In genomic region chr2:106465831-106466230, GRCm38 (mm10) we compare ENCODE assay signal across 21 mouse cellular contexts.
DNase-seq lines count a peak whose midpoint lies in the region; ATAC-seq lines count a peak whose summit lies in the region.
"Had no signal": no experiment of that assay in that cellular context is flagged by ENCODE, and none has a peak within 500 bp of the region (broad histone marks: within the 10 kb centered on the region; RNA-seq: fewer than 3 reads in every experiment).

No protein-coding gene starts in this region.

- no peak for ATAC-seq in midbrain, embryonic 14.5 days (ENCODE audit: low FRiP score, low TSS enrichment)
- ATAC-seq: forebrain, embryonic 13.5 days; forebrain, embryonic 15.5 days; forebrain, postnatal 0 days; Patski had no signal

- H3K4me3 ChIP-seq in midbrain, embryonic 14.5 days (replicated peaks; ENCODE audit: low read depth, low read length) = no peak overlapping the region
- H3K4me3 ChIP-seq: embryonic facial prominence, embryonic 10.5 days; embryonic facial prominence, embryonic 12.5 days; forebrain, embryonic 13.5 days; forebrain, embryonic 15.5 days had no signal

- peaks cover 7% of the 10 kb centered on the region; the same call in 1 of the 2 replicates for H3K4me1 ChIP-seq in midbrain, embryonic 14.5 days (ENCODE audit: control insufficient read depth, insufficient read depth, low read length)

- H3K9me3 ChIP-seq in midbrain, embryonic 14.5 days (ENCODE audit: control insufficient read depth, low read length) = no peaks in the 10 kb centered on the region
- H3K9me3 ChIP-seq: embryonic facial prominence, embryonic 10.5 days; embryonic facial prominence, embryonic 12.5 days; forebrain, embryonic 13.5 days; forebrain, embryonic 15.5 days had no signal

- H3K4me2 ChIP-seq in midbrain, embryonic 14.5 days (ENCODE audit: low read length) = no peak overlapping the region
- H3K4me2 ChIP-seq: embryonic facial prominence, embryonic 12.5 days; forebrain, embryonic 13.5 days; forebrain, embryonic 15.5 days had no signal

- DNase-seq in ES-CJ7 (ENCODE audit: low read depth, low spot score) (peak; percentile 97), R1 (ENCODE audit: low read depth, low spot score) (peak; percentile 97), ZHBTc4 (ENCODE audit: low read depth, low spot score) (peak; percentile 95)
- DNase-seq in right cerebral cortex, adult 2 months (ENCODE audit: low spot score in 2 of 2) = no peak
- no peak for DNase-seq in midbrain, embryonic 14.5 days
- no peak for DNase-seq in lung, postnatal 14 days
- DNase-seq: adrenal gland, adult 2 months; adrenal gland, postnatal 14 days; adrenal gland, postnatal 36 days; cerebellum, adult 11-12 months; cerebellum, adult 2 months; cerebellum, adult 9-10 months; cerebellum, postnatal 10 days; cerebellum, postnatal 25 days; forebrain, postnatal 0 days had no signal

- H3K27me3 ChIP-seq in midbrain, embryonic 14.5 days (ENCODE audit: control insufficient read depth, insufficient read depth, low read length) = no peaks in the 10 kb centered on the region
- H3K27me3 ChIP-seq: embryonic facial prominence, embryonic 12.5 days; forebrain, embryonic 13.5 days; forebrain, embryonic 15.5 days had no signal

- WGBS in midbrain, embryonic 14.5 days = 86% methylated on average over 3 of the region's 3 CpGs

- no peak overlapping the region for H3K9ac ChIP-seq in midbrain, embryonic 14.5 days (replicated peaks; ENCODE audit: low read length)
- H3K9ac ChIP-seq: embryonic facial prominence, embryonic 12.5 days; forebrain, embryonic 13.5 days; forebrain, embryonic 15.5 days; forebrain, postnatal 0 days had no signal

- no peaks in the 10 kb centered on the region for H3K36me3 ChIP-seq in midbrain, embryonic 14.5 days (ENCODE audit: control insufficient read depth, insufficient read depth, low read length)
- H3K36me3 ChIP-seq: embryonic facial prominence, embryonic 10.5 days; embryonic facial prominence, embryonic 12.5 days; forebrain, embryonic 15.5 days; G1E had no signal

- no peak overlapping the region for H3K27ac ChIP-seq in midbrain, embryonic 14.5 days (replicated peaks; ENCODE audit: low read depth, low read length)
- H3K27ac ChIP-seq: embryonic facial prominence, embryonic 10.5 days; embryonic facial prominence, embryonic 12.5 days; forebrain, embryonic 13.5 days; forebrain, embryonic 15.5 days had no signal

Comparison
In these comparisons a context has a peak if more than half of its experiments do, and no peak if none do; other contexts are left out.
1. DNase-seq: peak in ES-CJ7 (single experiment), R1 (single experiment) and ZHBTc4 (single experiment); none in right cerebral cortex, adult 2 months (0 of 2), midbrain, embryonic 14.5 days (single experiment) and lung, postnatal 14 days (single experiment).